Mouse (Mus musculus) common myeloid progenitor, adult 5-6 weeks (primary cell): ENCODE results near the gene Lamb3. TPM values are rescaled to one million over a fixed set of nuclear protein-coding genes. Genes with fewer than 3 reads are reported as not detected.

Experiments
- ATAC-seq: replicated peaks from 2 replicates; pipeline ENCODE4 v1.8.0; 2016; ENCODE audit warnings: low read depth, mild to moderate bottlenecking, moderate TSS enrichment, inconsistent platforms; ENCODE audit not compliant: poor library complexity, severe bottlenecking
- total RNA-seq: library from RNA; stranded (forward); fragments of 200-1000, 187-1606 nt; gene quantifications from 2 replicates; pipeline ENCODE4 v1.2.3, GENCODE M21; 2017

Gene Lamb3
- total RNA-seq = 0.39 and 2.1 TPM in 2 replicates

GRCm38 (mm10) chr1:193207503-193207902, at the start of gene Lamb3:
TSS of gene Lamb3 (plus strand) at chr1:193207699.
- peak; percentile 30; the same call in 1 of the 2 replicates for ATAC-seq

- no peak for ATAC-seq
These were observed 48.3 kb upstream of the Lamb3 start for GRCm38 (mm10) chr1:193159163-193159562.

GRCm38 (mm10) chr1:193159613-193160012, 47.9 kb upstream of the Lamb3 start:
- peak; percentile 9; the same call in 1 of the 2 replicates for ATAC-seq

- peak; percentile 89 for ATAC-seq
These were observed 47.0 kb upstream of the Lamb3 start for GRCm38 (mm10) chr1:193160317-193161032.

- no peak for ATAC-seq
These were observed 39.8 kb upstream of the Lamb3 start, which contains the start of gene A130010J15Rik for GRCm38 (mm10) chr1:193167746-193168145. TSS of gene A130010J15Rik (plus strand) at chr1:193168046.

- no peak for ATAC-seq
These were observed 38.3 kb upstream of the Lamb3 start for GRCm38 (mm10) chr1:193169228-193169627.

- ATAC-seq = peak; percentile 31
These were observed 37.6 kb upstream of the Lamb3 start for GRCm38 (mm10) chr1:193169856-193170255.

- peak; percentile 85 for ATAC-seq
These were observed 34.3 kb upstream of the Lamb3 start for GRCm38 (mm10) chr1:193172991-193173809.

- no peak for ATAC-seq
These were observed 33.7 kb upstream of the Lamb3 start for GRCm38 (mm10) chr1:193173810-193174129.

- no peak for ATAC-seq
These were observed 33.3 kb upstream of the Lamb3 start for GRCm38 (mm10) chr1:193174143-193174733.

GRCm38 (mm10) chr1:193181104-193181503, 26.4 kb upstream of the Lamb3 start:
- no peak for ATAC-seq

- no peak for ATAC-seq
These were observed 19.2 kb upstream of the Lamb3 start for GRCm38 (mm10) chr1:193188257-193188656.

- no peak for ATAC-seq
These were observed 18.3 kb upstream of the Lamb3 start for GRCm38 (mm10) chr1:193189151-193189621.

GRCm38 (mm10) chr1:193189771-193190170, 17.7 kb upstream of the Lamb3 start:
- no peak for ATAC-seq

- peak; percentile 90 for ATAC-seq
These were observed 15.7 kb upstream of the Lamb3 start for GRCm38 (mm10) chr1:193191675-193192283.

- ATAC-seq = no peak
These were observed 12.9 kb upstream of the Lamb3 start for GRCm38 (mm10) chr1:193194416-193195140.

- no peak for ATAC-seq
These were observed 12.2 kb upstream of the Lamb3 start for GRCm38 (mm10) chr1:193195169-193195810.

GRCm38 (mm10) chr1:193197494-193198205, 9.8 kb upstream of the Lamb3 start:
- ATAC-seq = no peak

GRCm38 (mm10) chr1:193198312-193198711, 9.2 kb upstream of the Lamb3 start:
- peak; percentile 35 for ATAC-seq
